Mouse (Mus musculus): ENCODE data around the gene Hoxd10. TPM values are rescaled to one million over a fixed set of nuclear protein-coding genes. Genes with fewer than 3 reads are reported as not detected.
A peak's percentile ranks its signal among the peaks of the same experiment; 100 is the strongest.

The Hoxd10 gene
- polyA plus RNA-seq (2012; rRNA removed) = not detected in 2 replicates

DNA sequence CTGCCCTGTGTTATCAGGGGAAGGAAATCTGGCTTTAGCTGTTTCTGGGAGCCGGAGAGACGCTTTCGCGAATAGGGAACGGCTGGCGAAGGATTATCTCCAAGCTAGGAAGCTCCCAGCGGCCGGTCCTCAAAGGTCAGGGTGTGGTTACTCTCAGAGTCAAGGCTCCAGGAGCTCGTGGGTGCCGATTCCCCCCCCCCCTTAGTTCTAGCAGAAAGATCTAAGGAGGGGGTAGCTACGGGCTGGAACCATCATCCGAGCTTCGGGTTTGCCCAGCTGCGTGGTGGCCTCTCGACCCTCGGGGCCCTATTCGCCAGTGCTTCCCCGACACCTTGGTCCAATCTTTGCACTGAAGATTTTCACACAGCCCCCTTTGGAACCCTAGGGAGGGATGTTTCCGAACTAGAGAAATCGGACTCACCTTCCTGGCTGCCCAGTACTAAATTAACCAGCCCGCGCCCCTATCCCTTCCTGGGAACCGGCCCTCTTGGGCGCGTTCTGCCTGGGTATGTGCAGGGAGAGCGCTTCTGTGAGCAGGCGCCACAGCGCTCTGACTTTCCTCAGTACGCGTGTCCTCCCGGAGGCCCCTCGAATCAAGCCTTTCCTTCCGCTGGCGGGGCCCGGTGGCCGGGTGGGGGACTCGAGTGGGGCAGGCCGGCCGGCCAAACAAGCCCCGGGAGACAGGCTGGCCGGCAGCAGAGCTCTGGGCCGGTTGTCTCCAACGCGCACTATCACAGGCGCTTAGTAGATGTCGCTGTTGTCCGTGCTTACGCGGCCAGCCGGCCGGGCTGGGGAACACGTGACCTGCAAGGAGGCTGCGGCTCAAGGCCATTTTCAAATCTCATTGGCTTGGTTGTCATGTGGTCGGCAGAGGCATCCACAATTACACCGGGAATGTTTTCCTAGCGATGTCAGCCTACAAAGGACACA, at the start of gene Hoxd10:
Hoxd10 (plus strand) TSS at position 903 of the 930 bp plus-strand sequence.
- DNase-seq (ENCODE audit: extremely low spot score in 1 of 2, low spot score in 1 of 2) = no peak

DNA sequence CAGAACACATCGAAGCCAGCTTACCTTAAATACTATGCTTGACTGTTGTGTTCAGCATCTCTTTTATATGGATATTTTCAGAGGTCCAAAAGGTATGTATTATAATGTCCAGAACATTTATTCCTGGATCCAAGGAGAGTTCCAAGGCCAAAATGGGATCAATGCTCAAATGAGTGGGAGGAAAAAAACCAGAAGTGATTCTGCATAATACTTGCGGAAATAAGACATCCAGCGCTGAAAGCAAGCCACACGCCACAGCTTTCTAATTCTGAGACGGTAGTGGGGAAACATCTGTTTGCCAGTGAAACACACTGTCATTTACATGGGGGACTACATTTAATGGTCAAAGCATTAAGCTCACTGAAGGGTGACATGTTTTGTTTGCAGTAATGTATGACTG, 49.3 kb upstream of the Hoxd10 start:
- no peak for DNase-seq (ENCODE audit: extremely low spot score in 1 of 2, low spot score in 1 of 2)

DNA sequence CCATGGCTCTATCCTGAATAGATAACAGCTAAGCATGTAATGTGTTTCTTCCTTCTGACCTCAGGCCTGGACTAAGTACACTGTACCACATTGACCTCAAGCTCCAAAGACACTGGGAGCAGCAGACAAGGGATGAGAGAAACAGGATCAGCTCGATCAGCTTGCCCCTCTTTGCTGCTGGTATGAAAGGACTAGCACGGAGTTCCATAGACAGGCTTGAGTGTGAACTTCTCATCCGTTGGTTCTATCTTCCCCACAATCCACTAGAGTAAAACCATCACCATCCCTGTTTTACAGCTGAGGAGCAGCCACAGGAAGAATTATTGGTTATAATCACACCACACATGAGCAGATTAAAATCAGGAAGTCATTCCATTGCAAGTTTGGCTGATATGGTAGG, 46.1 kb upstream of the Hoxd10 start:
- DNase-seq (ENCODE audit: extremely low spot score in 1 of 2, low spot score in 1 of 2) = no peak

GRCm38 (mm10) chr2:74647082-74647864, 44.5 kb upstream of the Hoxd10 start:
- no peak for DNase-seq (ENCODE audit: extremely low spot score in 1 of 2, low spot score in 1 of 2)

DNA sequence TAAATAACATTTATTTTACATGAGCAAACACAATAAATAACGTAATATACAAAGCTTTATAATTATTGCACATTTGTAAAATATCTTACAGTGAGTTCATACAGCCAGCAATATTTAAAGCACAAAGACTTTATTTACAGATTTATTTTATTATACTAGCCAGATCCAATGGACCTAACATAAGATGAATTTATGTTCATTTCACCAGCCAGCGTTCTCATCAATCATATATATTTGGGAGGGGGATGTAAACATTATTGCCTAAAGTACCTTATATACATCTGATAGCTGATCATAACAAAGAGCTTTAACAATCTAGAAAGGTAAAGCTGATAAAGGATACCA, 38.8 kb upstream of the Hoxd10 start:
- no peak for DNase-seq (ENCODE audit: extremely low spot score in 1 of 2, low spot score in 1 of 2)

DNA sequence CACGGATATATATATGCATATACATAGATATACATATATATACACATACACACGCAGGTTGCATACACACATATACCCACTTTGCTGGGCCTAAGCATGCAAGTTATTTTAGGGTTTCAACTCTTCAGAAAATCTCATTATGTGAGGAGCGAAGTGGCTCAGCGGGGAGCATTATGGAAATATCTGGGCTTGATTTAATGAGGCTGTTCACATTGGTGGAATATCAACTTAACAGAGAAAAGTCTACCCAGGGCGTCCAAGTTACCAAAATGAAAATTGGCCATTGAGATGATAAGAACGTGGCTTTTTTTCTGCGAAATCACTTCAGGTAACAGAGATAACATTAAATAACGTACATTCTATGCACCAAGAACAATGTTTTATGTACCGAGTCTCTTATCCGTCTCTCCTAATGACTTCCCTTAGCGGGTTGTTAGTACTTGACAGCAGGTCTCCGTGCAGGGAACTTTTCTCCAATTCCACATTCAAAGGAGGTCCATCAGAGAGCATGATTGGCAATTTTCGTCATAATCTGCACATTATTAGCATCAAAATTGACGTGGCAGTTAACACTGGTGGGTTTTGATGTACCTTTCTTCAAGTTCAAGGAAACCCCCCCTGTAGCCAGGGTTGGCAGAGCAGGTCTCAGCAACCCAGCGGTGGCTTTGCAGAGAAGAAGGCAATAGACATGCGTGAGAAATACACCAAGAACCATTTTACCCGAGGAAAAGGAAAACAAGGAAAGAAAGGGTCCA, 37.8 kb upstream of the Hoxd10 start:
- no peak for DNase-seq (ENCODE audit: extremely low spot score in 1 of 2, low spot score in 1 of 2)

GRCm38 (mm10) chr2:74654743-74655419, 36.8 kb upstream of the Hoxd10 start:
- DNase-seq (ENCODE audit: extremely low spot score in 1 of 2, low spot score in 1 of 2) = no peak

- DNase-seq (ENCODE audit: extremely low spot score in 1 of 2, low spot score in 1 of 2) = no peak
Measured at GRCm38 (mm10) chr2:74655420-74655781, 36.3 kb upstream of the Hoxd10 start.

DNA sequence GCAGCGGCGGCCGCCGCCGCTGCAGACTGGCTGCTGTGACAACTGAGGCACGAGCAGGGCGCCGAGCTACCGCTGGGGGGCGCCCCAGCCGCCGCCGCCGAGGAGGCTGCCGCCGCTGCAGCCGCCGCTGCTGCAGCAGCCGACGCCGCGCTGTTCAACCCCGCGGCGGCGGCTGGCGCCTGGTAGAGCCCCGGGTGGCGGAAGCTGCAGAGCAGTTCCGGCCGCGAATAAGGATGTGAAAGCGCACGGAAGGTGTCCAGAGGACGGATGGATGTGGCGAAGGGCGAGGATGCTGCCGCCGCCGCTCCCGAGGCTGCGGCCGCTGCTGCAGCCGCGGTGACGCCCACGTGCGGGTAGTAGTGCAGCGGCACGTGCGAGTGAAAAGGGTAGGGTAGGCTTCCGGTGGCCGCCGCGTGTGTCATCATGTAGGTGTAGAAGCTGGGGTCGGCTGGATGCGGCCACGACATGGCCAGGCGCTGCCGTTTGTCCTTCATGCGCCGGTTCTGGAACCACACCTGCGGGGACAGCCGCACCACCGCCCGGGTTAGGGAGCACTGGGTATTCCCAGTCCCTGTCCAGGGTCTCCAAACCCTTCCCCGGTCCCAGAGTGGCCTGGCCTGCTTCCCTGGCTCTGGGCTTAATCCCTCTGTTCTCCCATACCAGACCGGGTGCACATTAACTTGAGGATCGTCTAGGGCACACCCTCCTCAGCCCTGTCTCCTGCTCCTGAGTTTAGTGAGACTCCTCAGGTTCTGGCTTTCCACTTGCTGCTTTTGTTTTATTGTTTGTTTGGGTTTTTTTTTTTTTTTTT, 35.7 kb upstream of the Hoxd10 start:
- DNase-seq (ENCODE audit: extremely low spot score in 1 of 2, low spot score in 1 of 2) = no peak

- no peak for DNase-seq (ENCODE audit: extremely low spot score in 1 of 2, low spot score in 1 of 2)
Measured at GRCm38 (mm10) chr2:74656632-74657021, 35.1 kb upstream of the Hoxd10 start.

- no peak for DNase-seq (ENCODE audit: extremely low spot score in 1 of 2, low spot score in 1 of 2)
Measured at GRCm38 (mm10) chr2:74657251-74658023, 34.3 kb upstream of the Hoxd10 start.

- no peak for DNase-seq (ENCODE audit: extremely low spot score in 1 of 2, low spot score in 1 of 2)
Measured at GRCm38 (mm10) chr2:74658024-74658666, 33.6 kb upstream of the Hoxd10 start.

DNA sequence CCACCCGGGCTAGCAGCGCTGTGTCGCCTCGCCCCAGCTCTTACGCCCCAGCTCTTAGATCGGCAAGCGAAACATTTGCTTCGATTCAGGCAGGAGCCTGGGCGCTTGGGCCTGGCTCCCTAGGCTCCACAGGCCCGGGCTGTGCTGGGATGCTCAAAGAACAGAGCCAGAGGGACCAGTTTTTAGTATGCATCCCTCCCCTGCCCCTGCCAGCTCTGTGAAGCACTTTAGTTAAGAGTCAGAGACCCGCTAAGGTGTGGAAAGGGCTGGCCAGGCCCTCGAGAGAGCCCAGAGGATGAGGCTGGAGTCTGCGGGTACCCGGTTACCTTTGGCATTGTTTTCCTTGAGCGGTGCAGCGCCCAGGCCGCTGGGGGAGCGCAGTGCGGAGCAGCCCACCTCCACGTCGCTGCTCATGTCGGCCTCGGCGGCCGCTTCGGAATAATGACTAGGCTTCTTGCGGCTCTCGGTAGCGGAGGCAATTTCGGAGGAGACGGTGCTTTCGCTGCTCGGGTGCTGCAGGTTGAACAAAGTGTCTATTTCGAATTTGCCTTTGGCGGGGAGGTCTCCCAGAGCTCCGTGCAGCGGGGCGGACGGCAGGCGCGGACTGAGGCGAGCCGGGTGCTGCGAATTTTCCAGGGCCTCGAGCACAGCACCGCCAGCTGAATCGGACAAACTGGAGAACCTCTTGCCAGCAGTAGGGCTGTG, 32.9 kb upstream of the Hoxd10 start:
- no peak for DNase-seq (ENCODE audit: extremely low spot score in 1 of 2, low spot score in 1 of 2)

DNA sequence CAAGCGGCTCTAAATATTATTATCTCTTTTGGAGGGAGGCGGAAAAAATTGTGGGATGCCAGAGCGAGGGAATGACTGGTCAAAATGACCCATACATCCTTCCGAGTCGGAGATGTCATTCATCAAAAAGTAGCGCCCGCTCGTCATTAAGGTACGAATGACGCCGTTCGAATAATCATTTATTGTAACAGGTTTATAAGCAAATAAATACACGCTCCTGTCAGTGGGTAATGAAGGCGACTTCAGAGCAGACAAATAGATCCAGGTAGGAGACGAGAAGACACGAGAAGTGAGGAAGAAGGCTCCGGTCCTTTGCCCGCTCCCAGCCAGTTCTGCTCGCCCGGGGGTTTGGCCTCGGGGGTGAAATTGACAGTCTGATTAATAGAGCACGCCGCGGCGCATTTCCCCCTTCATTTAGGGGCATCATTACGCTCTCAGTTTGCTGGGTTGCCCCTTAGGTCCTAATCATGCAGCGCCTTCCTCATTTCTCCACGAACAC, 32.2 kb upstream of the Hoxd10 start, which contains the start of gene Evx2:
Evx2 (minus strand) TSS at position 51 of the 499 bp plus-strand sequence.
- no peak for DNase-seq (ENCODE audit: extremely low spot score in 1 of 2, low spot score in 1 of 2)

- DNase-seq (ENCODE audit: extremely low spot score in 1 of 2, low spot score in 1 of 2) = no peak
Measured at GRCm38 (mm10) chr2:74660421-74661375, 31.0 kb upstream of the Hoxd10 start.

GRCm38 (mm10) chr2:74661685-74662084, 30.0 kb upstream of the Hoxd10 start:
- DNase-seq (ENCODE audit: extremely low spot score in 1 of 2, low spot score in 1 of 2) = peak in 1 of 2 experiments; percentile 59

Measured in frontal cortex, adult 2 months (tissue).